10 mouse cellular contexts compared by ENCODE assay signal in genomic region chr13:83718431-83719410, GRCm38 (mm10).
DNase-seq lines count a peak whose midpoint lies in the region; ATAC-seq and TF ChIP-seq lines count a peak whose summit lies in the region.
"Had no signal": no experiment of that assay in that cellular context is flagged by ENCODE, and none has a peak within 500 bp of the region (broad histone marks: within the 10 kb centered on the region; RNA-seq: fewer than 3 reads in every experiment).

No protein-coding gene starts in this region.

- TF ChIP-seq POLR2A in lung, adult 2 months (IDR thresholded peaks at IDR 0.05; ENCODE audit: borderline replicate concordance, extremely low read depth, low read depth, low read length), result no peak

- peak overlapping the region; percentile 69 for H3K4me3 ChIP-seq in forebrain, embryonic 16.5 days (replicated peaks; ENCODE audit: low read length)
- H3K4me3 ChIP-seq in midbrain, embryonic 12.5 days, result peak overlapping the region; percentile 92
- no peak overlapping the region for H3K4me3 ChIP-seq in lung, adult 2 months (replicated peaks; ENCODE audit: extremely low read depth, low read depth, low read length)

- 8% methylated on average over 10 of the region's 10 CpGs for WGBS in forebrain, embryonic 16.5 days
- 6% methylated on average over 10 of the region's 10 CpGs for WGBS in midbrain, embryonic 12.5 days
- WGBS in lung, adult 2 months, result 9% methylated on average over 10 of the region's 10 CpGs

- peak overlapping the region; percentile 100 for H3K27ac ChIP-seq in forebrain, embryonic 16.5 days (ENCODE audit: low read length)
- H3K27ac ChIP-seq in midbrain, embryonic 12.5 days (replicated peaks), result peak overlapping the region; percentile 98
- H3K27ac ChIP-seq: liver, embryonic 14.5 days had no signal

- H3K4me2 ChIP-seq in forebrain, embryonic 16.5 days (ENCODE audit: low read length), result peak overlapping the region; percentile 86
- peak overlapping the region; percentile 68 for H3K4me2 ChIP-seq in midbrain, embryonic 12.5 days (replicated peaks)

- DNase-seq in right cerebral cortex, postnatal 25 days, result peak; percentile 42
- DNase-seq in right cerebral cortex, adult 18-20 months, result no peak
- DNase-seq in lung, adult 18-20 months, result no peak
- DNase-seq in thymus, postnatal 36 days, result no peak
- no peak for DNase-seq in lung, adult 2 months
- DNase-seq in thymus, postnatal 0 days (ENCODE audit: low spot score), result no peak
- DNase-seq: kidney, postnatal 25 days had no signal

- no peaks in the 10 kb centered on the region for H3K9me3 ChIP-seq in forebrain, embryonic 16.5 days (ENCODE audit: control insufficient read depth, low read length)
- no peaks in the 10 kb centered on the region for H3K9me3 ChIP-seq in midbrain, embryonic 12.5 days

- H3K4me1 ChIP-seq in forebrain, embryonic 16.5 days (replicated peaks; ENCODE audit: control insufficient read depth, insufficient read depth, low read length), result peaks cover 8% of the 10 kb centered on the region; the same call in 1 of the 2 replicates
- peaks cover 9% of the 10 kb centered on the region for H3K4me1 ChIP-seq in midbrain, embryonic 12.5 days
- no peaks in the 10 kb centered on the region; the same call in 1 of the 2 replicates for H3K4me1 ChIP-seq in lung, adult 2 months (ENCODE audit: control insufficient read depth, insufficient read depth, low read length)

- TF ChIP-seq CTCF in lung, adult 2 months (IDR thresholded peaks at IDR 0.05; ENCODE audit: insufficient read depth, low read length), result no peak

- no peaks in the 10 kb centered on the region for H3K27me3 ChIP-seq in forebrain, embryonic 16.5 days (replicated peaks; ENCODE audit: control insufficient read depth, insufficient read depth, low read length)
- H3K27me3 ChIP-seq in midbrain, embryonic 12.5 days, result peaks cover 45% of the 10 kb centered on the region

- H3K36me3 ChIP-seq in forebrain, embryonic 16.5 days (ENCODE audit: control insufficient read depth, insufficient read depth), result no peaks in the 10 kb centered on the region
- no peaks in the 10 kb centered on the region for H3K36me3 ChIP-seq in midbrain, embryonic 12.5 days

- H3K9ac ChIP-seq in forebrain, embryonic 16.5 days (replicated peaks; ENCODE audit: low read depth, low read length), result peak overlapping the region; percentile 100
- H3K9ac ChIP-seq in midbrain, embryonic 12.5 days (replicated peaks), result peak overlapping the region; percentile 88
- H3K9ac ChIP-seq: liver, embryonic 14.5 days had no signal

- no peak for ATAC-seq in forebrain, embryonic 16.5 days
- ATAC-seq in midbrain, embryonic 12.5 days (ENCODE audit: low FRiP score, low read depth), result no peak
